Mouse (Mus musculus): ENCODE measurements around the gene Nudt9. TPM values are rescaled to one million over a fixed set of nuclear protein-coding genes. Genes with fewer than 3 reads are reported as not detected.
A peak's percentile ranks its signal among the peaks of the same experiment; 100 is the strongest.

Gene Nudt9
- polyA plus RNA-seq, 1 experiment: 32.8 TPM

DNA sequence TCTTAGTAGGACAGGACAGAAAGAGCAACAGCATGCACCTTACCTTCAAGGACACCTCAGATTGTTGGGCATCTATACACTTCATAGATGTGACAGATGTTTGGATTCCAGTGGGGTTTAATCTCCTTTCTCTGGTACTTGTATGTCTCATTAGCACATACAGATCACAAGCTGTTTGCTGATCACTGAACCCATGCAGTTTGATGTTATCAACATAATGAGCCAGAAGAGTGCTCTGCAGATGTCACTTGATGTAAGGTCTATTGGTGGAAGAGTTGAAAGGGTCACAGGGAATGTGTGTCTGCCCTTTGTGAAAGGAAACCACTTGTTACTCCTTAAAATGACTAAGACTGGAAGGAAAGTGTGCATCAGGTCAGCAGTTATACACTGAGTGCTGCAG, 11.0 kb upstream of the Nudt9 start:
- no peaks in the 10 kb centered on the region for H3K4me1 ChIP-seq (ENCODE audit: control insufficient read depth, insufficient read depth, low read length)
- TF ChIP-seq POLR2A (IDR thresholded peaks at IDR 0.05; ENCODE audit: low read depth, low read length) (no peak), CTCF (IDR thresholded peaks at IDR 0.05; ENCODE audit: borderline replicate concordance, insufficient read depth, low read length) (no peak)
- H3K4me3 ChIP-seq (ENCODE audit: insufficient read depth, low read length): no peak overlapping the region
- H3K27ac ChIP-seq (ENCODE audit: insufficient read depth, low read length): no peak overlapping the region

DNA sequence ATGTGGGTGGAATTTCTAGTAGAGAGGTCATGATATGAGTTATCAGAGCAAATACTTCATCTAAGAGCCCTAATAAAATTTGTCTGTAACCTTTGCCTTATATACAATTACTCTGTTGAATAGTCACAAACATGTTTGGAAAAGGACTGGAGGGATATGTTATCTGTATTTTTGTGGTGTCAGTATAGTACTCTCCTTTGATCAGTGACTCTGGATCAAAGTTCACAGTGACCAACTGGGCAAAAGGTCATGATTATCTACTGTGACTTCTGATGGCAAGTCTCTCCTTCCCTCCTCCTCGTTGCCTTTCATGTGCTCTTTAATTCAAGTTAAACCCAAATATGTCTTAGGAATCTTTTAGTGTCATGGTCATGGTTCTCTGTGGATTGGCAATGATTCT, 10.3 kb upstream of the Nudt9 start:
- no peaks in the 10 kb centered on the region for H3K4me1 ChIP-seq (ENCODE audit: control insufficient read depth, insufficient read depth, low read length)
- H3K27ac ChIP-seq (ENCODE audit: insufficient read depth, low read length): no peak overlapping the region
- TF ChIP-seq CTCF (IDR thresholded peaks at IDR 0.05; ENCODE audit: borderline replicate concordance, insufficient read depth, low read length) (no peak), POLR2A (IDR thresholded peaks at IDR 0.05; ENCODE audit: low read depth, low read length) (no peak)
- no peak overlapping the region for H3K4me3 ChIP-seq (ENCODE audit: insufficient read depth, low read length)

DNA sequence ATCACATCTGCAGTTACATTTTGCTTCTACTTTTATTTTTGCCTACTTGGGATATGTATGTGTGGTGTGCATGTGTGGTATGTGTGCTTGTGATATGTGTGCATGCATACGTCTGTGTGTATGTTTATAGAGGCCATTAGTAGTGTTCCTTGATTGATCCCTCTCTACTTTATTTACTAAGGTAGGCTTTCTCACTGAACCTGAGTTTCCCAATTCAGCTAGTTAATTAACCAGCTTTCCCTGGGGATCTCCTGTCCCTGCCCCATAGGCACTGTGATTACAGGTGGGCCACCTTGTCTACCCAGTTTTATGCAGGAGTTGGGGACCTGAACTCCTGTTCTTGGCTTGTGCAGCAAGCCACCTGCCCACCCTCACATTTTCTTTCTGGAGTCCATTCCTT, 9.4 kb upstream of the Nudt9 start:
- Histone ChIP-seq H3K27ac (ENCODE audit: insufficient read depth, low read length) (no peak overlapping the region), H3K4me1 (ENCODE audit: control insufficient read depth, insufficient read depth, low read length) (no peaks in the 10 kb centered on the region), H3K4me3 (ENCODE audit: insufficient read depth, low read length) (no peak overlapping the region)
- TF ChIP-seq POLR2A (IDR thresholded peaks at IDR 0.05; ENCODE audit: low read depth, low read length): no peak
- no peak for TF ChIP-seq CTCF (IDR thresholded peaks at IDR 0.05; ENCODE audit: borderline replicate concordance, insufficient read depth, low read length)

DNA sequence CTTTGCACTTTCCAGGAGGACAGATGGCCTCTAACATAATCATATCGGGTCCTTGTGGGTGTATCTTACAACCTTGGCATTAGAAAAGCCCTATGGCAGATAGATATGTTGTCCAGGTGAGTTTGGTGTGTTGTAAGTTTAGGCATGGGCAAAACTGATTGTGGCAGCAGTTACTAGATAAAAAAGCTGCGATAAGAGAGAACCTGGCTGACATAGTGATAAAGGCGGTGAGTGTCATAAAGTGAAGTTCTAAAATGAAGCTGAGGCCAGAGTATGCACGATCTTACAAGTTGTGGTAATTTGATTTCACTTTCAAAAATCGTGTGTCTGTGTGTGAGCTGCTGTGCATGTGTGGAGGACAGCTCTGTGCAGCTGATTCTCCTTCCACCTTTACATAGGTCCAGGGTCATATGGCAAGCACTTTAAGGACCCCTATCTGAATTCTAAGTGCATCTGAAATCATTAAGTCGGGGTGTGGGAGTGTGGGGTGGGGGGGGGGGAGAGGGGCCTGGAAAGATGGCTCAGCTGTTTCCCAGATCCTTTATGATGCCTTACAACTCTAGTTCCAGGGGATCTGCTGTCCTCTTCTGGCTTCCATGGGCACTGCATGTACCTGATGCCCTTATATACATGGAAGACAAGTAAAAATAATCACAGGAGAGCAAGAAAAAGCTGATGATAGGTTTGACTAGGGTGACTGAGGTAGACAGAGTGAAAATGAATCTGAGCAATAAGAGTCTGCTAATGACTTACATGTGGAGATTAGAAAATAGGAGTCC, 6.8 kb upstream of the Nudt9 start:
- Histone ChIP-seq H3K27ac (ENCODE audit: insufficient read depth, low read length) (no peak overlapping the region), H3K4me1 (ENCODE audit: control insufficient read depth, insufficient read depth, low read length) (no peaks in the 10 kb centered on the region; the same call in 1 of the 2 replicates), H3K4me3 (ENCODE audit: insufficient read depth, low read length) (no peak overlapping the region)
- TF ChIP-seq CTCF (IDR thresholded peaks at IDR 0.05; ENCODE audit: borderline replicate concordance, insufficient read depth, low read length) (peak; percentile 42; the same call in 1 of the 2 replicates), POLR2A (IDR thresholded peaks at IDR 0.05; ENCODE audit: low read depth, low read length) (no peak)

DNA sequence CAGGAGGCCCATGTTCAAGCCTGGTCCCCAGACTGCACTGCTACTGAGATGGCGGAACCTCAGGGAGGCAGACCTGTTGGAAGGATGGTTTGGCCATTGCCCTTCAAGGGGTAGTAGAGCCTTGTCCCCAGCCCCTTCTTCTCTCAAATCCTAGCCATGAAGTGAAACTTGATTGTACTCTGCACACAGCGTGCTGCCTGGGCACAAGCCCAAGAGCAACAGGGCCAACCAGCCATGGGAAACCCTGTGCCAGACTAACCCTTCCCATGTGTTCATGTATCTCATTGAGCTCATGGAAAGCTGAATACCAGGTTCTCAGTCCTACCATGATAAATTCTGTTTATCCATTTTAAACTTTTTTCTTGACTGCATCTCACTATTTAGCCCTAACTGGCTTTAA, 3.2 kb upstream of the Nudt9 start:
- no peaks in the 10 kb centered on the region; the same call in 1 of the 2 replicates for H3K4me1 ChIP-seq (ENCODE audit: control insufficient read depth, insufficient read depth, low read length)
- no peak overlapping the region for H3K4me3 ChIP-seq (ENCODE audit: insufficient read depth, low read length)
- no peak for TF ChIP-seq POLR2A (IDR thresholded peaks at IDR 0.05; ENCODE audit: low read depth, low read length)
- TF ChIP-seq CTCF (IDR thresholded peaks at IDR 0.05; ENCODE audit: borderline replicate concordance, insufficient read depth, low read length): no peak
- no peak overlapping the region for H3K27ac ChIP-seq (ENCODE audit: insufficient read depth, low read length)

DNA sequence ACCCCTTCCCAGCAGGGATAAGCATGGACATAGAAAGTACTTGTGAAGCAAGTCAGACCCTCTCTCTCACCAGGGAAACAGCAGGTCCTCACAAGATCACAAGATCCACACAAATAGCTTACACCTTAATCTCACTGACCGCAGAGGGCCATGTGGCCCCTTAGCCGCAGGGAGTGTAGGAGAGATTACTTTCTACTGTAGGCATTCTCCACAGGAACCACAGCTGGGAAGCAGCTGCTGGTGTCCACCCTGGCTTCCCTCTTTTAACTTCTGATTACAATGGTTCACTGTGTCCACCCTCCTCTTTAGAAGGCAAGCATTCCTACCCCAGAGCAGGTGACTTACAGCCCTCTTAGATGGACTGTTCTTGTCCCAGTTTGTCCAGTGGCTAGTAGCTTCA, 2.4 kb upstream of the Nudt9 start:
- TF ChIP-seq POLR2A (IDR thresholded peaks at IDR 0.05; ENCODE audit: low read depth, low read length) (no peak), CTCF (IDR thresholded peaks at IDR 0.05; ENCODE audit: borderline replicate concordance, insufficient read depth, low read length) (no peak)
- Histone ChIP-seq H3K4me1 (ENCODE audit: control insufficient read depth, insufficient read depth, low read length) (no peaks in the 10 kb centered on the region; the same call in 1 of the 2 replicates), H3K27ac (ENCODE audit: insufficient read depth, low read length) (no peak overlapping the region), H3K4me3 (ENCODE audit: insufficient read depth, low read length) (no peak overlapping the region)

DNA sequence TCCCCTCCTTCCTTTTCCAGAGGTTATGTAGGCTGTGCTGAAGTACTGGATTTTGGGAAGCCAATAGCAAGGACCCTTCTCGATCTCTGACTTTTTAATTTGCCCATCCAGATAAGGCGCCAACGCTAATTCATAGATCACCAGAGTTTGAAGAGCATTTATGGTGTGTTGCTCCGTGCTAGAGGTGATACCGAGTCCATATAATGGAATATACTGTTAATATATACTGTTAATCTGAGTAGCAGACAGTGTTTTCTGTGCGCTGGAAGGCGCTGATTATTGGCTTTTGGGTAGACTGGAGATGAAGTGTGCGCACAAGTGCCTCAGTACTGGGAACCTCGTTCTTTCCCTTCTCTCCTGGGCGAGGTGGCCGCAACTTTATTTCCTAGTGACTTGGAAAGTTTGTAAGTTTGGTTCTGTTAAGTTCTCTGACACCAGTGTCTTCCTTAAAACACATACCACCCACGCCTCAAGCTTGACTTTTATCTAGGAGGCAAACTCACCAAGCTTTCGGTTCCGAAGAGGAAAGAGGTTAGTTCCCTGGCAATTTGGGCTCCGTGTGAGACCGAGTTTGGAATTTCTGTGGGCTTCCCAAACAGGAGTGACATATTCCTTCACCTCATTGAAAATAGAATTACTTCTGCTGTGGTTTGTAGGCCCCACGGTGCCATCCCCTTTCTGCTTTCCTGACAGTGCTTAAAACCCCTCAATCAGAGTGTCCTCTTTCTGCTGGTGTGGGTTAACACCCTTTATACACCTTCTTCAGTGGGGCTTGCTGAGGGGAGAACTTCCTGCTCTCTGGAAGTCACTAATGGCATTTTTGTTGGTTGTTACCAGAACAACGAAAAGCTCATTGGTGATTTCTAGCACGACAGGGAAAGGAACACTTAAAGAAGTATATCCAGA, 1.3 kb downstream of the Nudt9 start:
- Histone ChIP-seq H3K4me1 (ENCODE audit: control insufficient read depth, insufficient read depth, low read length) (no peaks in the 10 kb centered on the region; the same call in 1 of the 2 replicates), H3K4me3 (ENCODE audit: insufficient read depth, low read length) (peak overlapping the region; percentile 79), H3K27ac (ENCODE audit: insufficient read depth, low read length) (peak overlapping the region; percentile 70)
- TF ChIP-seq POLR2A (IDR thresholded peaks at IDR 0.05; ENCODE audit: low read depth, low read length): no peak; the same call in 1 of the 2 replicates
- TF ChIP-seq CTCF (IDR thresholded peaks at IDR 0.05; ENCODE audit: borderline replicate concordance, insufficient read depth, low read length): no peak

DNA sequence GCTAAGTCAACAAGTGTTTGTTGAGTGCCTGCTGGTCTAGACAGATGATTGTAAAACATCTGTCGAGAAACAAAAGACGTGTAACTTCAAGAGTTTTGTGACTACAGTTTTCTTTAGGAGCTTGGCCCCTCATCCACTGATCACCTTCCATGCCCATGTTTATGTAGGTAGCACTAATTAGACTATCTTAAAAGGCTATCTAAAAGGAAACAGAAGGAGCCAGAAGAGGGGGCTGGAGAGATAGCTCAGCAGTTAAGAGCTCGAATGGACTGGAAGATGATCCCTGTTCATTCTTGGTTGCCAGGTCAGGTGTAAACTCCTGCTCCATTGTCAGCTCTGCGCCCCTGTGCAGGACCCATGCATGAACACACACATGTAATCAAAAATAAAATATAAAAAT, 2.0 kb downstream of the Nudt9 start:
- no peaks in the 10 kb centered on the region; the same call in 1 of the 2 replicates for H3K4me1 ChIP-seq (ENCODE audit: control insufficient read depth, insufficient read depth, low read length)
- H3K4me3 ChIP-seq (ENCODE audit: insufficient read depth, low read length): peak overlapping the region; percentile 79
- TF ChIP-seq POLR2A (IDR thresholded peaks at IDR 0.05; ENCODE audit: low read depth, low read length) (no peak), CTCF (IDR thresholded peaks at IDR 0.05; ENCODE audit: borderline replicate concordance, insufficient read depth, low read length) (no peak)
- H3K27ac ChIP-seq (ENCODE audit: insufficient read depth, low read length): no peak overlapping the region

DNA sequence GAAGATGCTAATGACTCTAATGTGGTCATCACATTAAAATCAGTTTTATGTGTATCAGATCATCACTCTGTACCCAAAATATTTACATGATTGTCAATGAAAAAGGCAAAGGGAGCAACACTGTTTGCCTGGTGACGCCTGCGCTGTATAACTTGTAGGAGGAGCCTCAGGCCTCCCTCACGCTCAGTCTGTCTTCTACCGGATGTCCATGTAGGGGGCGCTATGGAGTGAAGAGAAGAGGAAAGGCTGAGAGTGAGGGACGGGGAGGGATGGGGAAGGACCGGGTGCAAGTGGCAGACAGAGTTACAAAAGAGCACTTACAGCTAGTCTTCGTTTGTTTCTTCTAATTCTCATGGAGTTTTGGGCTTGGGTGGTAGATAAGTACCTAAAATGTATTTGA, 6.8 kb downstream of the Nudt9 start:
- H3K4me3 ChIP-seq (ENCODE audit: insufficient read depth, low read length): no peak overlapping the region
- TF ChIP-seq POLR2A (IDR thresholded peaks at IDR 0.05; ENCODE audit: low read depth, low read length): no peak
- TF ChIP-seq CTCF (IDR thresholded peaks at IDR 0.05; ENCODE audit: borderline replicate concordance, insufficient read depth, low read length): no peak
- no peak overlapping the region for H3K27ac ChIP-seq (ENCODE audit: insufficient read depth, low read length)
- peaks cover 3% of the 10 kb centered on the region; the same call in 1 of the 2 replicates for H3K4me1 ChIP-seq (ENCODE audit: control insufficient read depth, insufficient read depth, low read length)
